Mouse (Mus musculus) brain, embryonic 14.5 days (tissue): Measurements from ENCODE around the gene Nrp1.

ENCODE experiments used
- CTCF ChIP-seq: fragments of 200-500 bp; IDR thresholded peaks from 2 replicates; pipeline ENCODE4 v1.5.1; 2012; ENCODE audit warnings: inconsistent platforms, mild to moderate bottlenecking, moderate library complexity, borderline replicate concordance; ENCODE audit not compliant: insufficient read depth, insufficient read length; ENCODE audit errors: extremely low read depth
- POLR2A ChIP-seq: fragments of 200-500 bp; IDR thresholded peaks from 2 replicates; pipeline ENCODE4 v1.6.1; 2012; ENCODE audit warnings: mild to moderate bottlenecking, inconsistent platforms, borderline replicate concordance; ENCODE audit not compliant: poor library complexity, insufficient read depth, insufficient read length, severe bottlenecking; ENCODE audit errors: extremely low read depth

- TF ChIP-seq CTCF = no peak
- TF ChIP-seq POLR2A = no peak
These were observed 41.9 kb downstream of the Nrp1 start for GRCm38 (mm10) chr8:128400286-128400685.
